23 mouse cellular contexts compared by ENCODE assay signal in genomic region chr10:25280141-25280540, GRCm38 (mm10). TPM values are rescaled to one million over a fixed set of nuclear protein-coding genes. Genes with fewer than 3 reads are reported as not detected.
A peak's percentile ranks its signal among the peaks of the same experiment; 100 is the strongest.
DNase-seq lines count a peak whose midpoint lies in the region; ATAC-seq lines count a peak whose summit lies in the region.
"Had no signal": no experiment of that assay in that cellular context is flagged by ENCODE, and none has a peak within 500 bp of the region (broad histone marks: within the 10 kb centered on the region; RNA-seq: fewer than 3 reads in every experiment).

No protein-coding gene starts in this region.

- peak; percentile 7 for DNase-seq in cerebellum, adult 9-10 months
- DNase-seq in cerebellum, postnatal 10 days = no peak
- no peak for DNase-seq in lung, postnatal 25 days (ENCODE audit: low spot score)
- peak; percentile 35 for DNase-seq in lung, postnatal 36 days
- DNase-seq: adrenal gland, postnatal 25 days; cerebellum, adult 18-20 months; forebrain, postnatal 0 days; left cerebral cortex, postnatal 4 days; liver; right cerebral cortex, postnatal 4 days; thymus, postnatal 14 days had no signal

- ATAC-seq in hindbrain, embryonic 15.5 days (ENCODE audit: low FRiP score, low read depth) = no peak
- no peak for ATAC-seq in hindbrain, embryonic 12.5 days (ENCODE audit: low FRiP score)
- no peak for ATAC-seq in lung, embryonic 16.5 days (ENCODE audit: low read depth)
- ATAC-seq: activated CD4-positive, CD25-positive, alpha-beta regulatory T cell, adult 4 months; CD4-positive, CD25-positive, alpha-beta regulatory T cell, adult 4 months; forebrain, postnatal 0 days; intestine, postnatal 0 days; midbrain, embryonic 15.5 days had no signal

- H3K27ac ChIP-seq in hindbrain, embryonic 15.5 days (replicated peaks) = peak overlapping the region; percentile 38; the same call in 1 of the 2 replicates
- H3K27ac ChIP-seq in hindbrain, embryonic 12.5 days = no peak overlapping the region
- peak overlapping the region; percentile 68 for H3K27ac ChIP-seq in lung, embryonic 16.5 days (ENCODE audit: low read length)
- H3K27ac ChIP-seq: forebrain, embryonic 10.5 days; heart, embryonic 10.5 days; kidney, embryonic 15.5 days; midbrain, embryonic 15.5 days had no signal

- no peak overlapping the region for H3K4me2 ChIP-seq in hindbrain, embryonic 15.5 days
- no peak overlapping the region for H3K4me2 ChIP-seq in hindbrain, embryonic 12.5 days (replicated peaks)
- no peak overlapping the region for H3K4me2 ChIP-seq in lung, embryonic 16.5 days (ENCODE audit: low read depth, low read length)
- H3K4me2 ChIP-seq: hindbrain, embryonic 14.5 days; kidney, embryonic 15.5 days; midbrain, embryonic 15.5 days had no signal

- H3K4me1 ChIP-seq in hindbrain, embryonic 15.5 days (replicated peaks) = no peaks in the 10 kb centered on the region
- H3K4me1 ChIP-seq in hindbrain, embryonic 12.5 days = peaks cover 11% of the 10 kb centered on the region; the same call in 1 of the 2 replicates
- H3K4me1 ChIP-seq in lung, embryonic 16.5 days (replicated peaks; ENCODE audit: control insufficient read depth, insufficient read depth, low read length) = peaks cover 9% of the 10 kb centered on the region
- H3K4me1 ChIP-seq: midbrain, embryonic 15.5 days had no signal

- H3K9me3 ChIP-seq in hindbrain, embryonic 15.5 days = no peaks in the 10 kb centered on the region
- H3K9me3 ChIP-seq in hindbrain, embryonic 12.5 days (replicated peaks) = no peaks in the 10 kb centered on the region
- no peaks in the 10 kb centered on the region for H3K9me3 ChIP-seq in lung, embryonic 16.5 days (ENCODE audit: control insufficient read depth, low read length)
- H3K9me3 ChIP-seq: forebrain, embryonic 10.5 days; heart, embryonic 10.5 days; kidney, embryonic 15.5 days; midbrain, embryonic 15.5 days had no signal

- H3K27me3 ChIP-seq in hindbrain, embryonic 15.5 days = no peaks in the 10 kb centered on the region
- H3K27me3 ChIP-seq in hindbrain, embryonic 12.5 days = no peaks in the 10 kb centered on the region
- H3K27me3 ChIP-seq in lung, embryonic 16.5 days (ENCODE audit: control insufficient read depth, insufficient read depth, low read depth, low read length) = no peaks in the 10 kb centered on the region
- H3K27me3 ChIP-seq: kidney, embryonic 15.5 days; midbrain, embryonic 15.5 days had no signal

- 70% methylated on average over 5 of the region's 5 CpGs for WGBS in hindbrain, embryonic 15.5 days
- WGBS in hindbrain, embryonic 12.5 days = 66% methylated on average over 5 of the region's 5 CpGs
- WGBS in lung, embryonic 16.5 days = 50% methylated on average over 5 of the region's 5 CpGs

- no peak overlapping the region for H3K4me3 ChIP-seq in hindbrain, embryonic 15.5 days
- H3K4me3 ChIP-seq in hindbrain, embryonic 12.5 days = no peak overlapping the region
- no peak overlapping the region for H3K4me3 ChIP-seq in lung, embryonic 16.5 days (ENCODE audit: low read length)
- H3K4me3 ChIP-seq: forebrain, embryonic 10.5 days; heart, embryonic 10.5 days; kidney, embryonic 15.5 days; midbrain, embryonic 15.5 days; myocyte had no signal

- no peak overlapping the region for H3K9ac ChIP-seq in hindbrain, embryonic 15.5 days
- no peak overlapping the region for H3K9ac ChIP-seq in hindbrain, embryonic 12.5 days
- H3K9ac ChIP-seq in lung, embryonic 16.5 days (ENCODE audit: low read length) = no peak overlapping the region
- H3K9ac ChIP-seq: forebrain, postnatal 0 days; hindbrain, embryonic 14.5 days; kidney, embryonic 15.5 days; midbrain, embryonic 15.5 days had no signal

- H3K36me3 ChIP-seq in hindbrain, embryonic 15.5 days = no peaks in the 10 kb centered on the region
- 0 out of 2 replicates have a peak, but pooled peaks cover 4% of the 10 kb centered on the region for H3K36me3 ChIP-seq in hindbrain, embryonic 12.5 days
- no peaks in the 10 kb centered on the region for H3K36me3 ChIP-seq in lung, embryonic 16.5 days (ENCODE audit: control insufficient read depth, insufficient read depth, low read length)
- H3K36me3 ChIP-seq: midbrain, embryonic 15.5 days had no signal

RNA-seq across cellular contexts. Expression of gene Akap7, which starts 27.5 kb away (rescaled TPM):
- polyA plus RNA-seq in hindbrain, embryonic 15.5 days (2015; fragmentation: Nextera tagmentation; extraction: Ambion mirVana) = 51.6 and 57.7 TPM in 2 replicates
- polyA plus RNA-seq in hindbrain, embryonic 12.5 days (2016; fragmentation: Nextera tagmentation; extraction: Ambion mirVana) = 22.8 TPM in 2 replicates
- 18.9 and 20.1 TPM in 2 replicates for polyA plus RNA-seq in lung, embryonic 16.5 days (2015; fragmentation: Nextera tagmentation; extraction: Ambion mirVana)

Comparison
In these comparisons a context has a peak if more than half of its experiments do, and no peak if none do; other contexts are left out.
1. DNase-seq: peak in cerebellum, adult 9-10 months (single experiment) and lung, postnatal 36 days (single experiment); none in cerebellum, postnatal 10 days (0 of 2) and lung, postnatal 25 days (single experiment).